26 mouse cellular contexts compared by ENCODE assay signal in genomic region chr17:85025151-85025550, GRCm38 (mm10). TPM values are rescaled to one million over a fixed set of nuclear protein-coding genes. Genes with fewer than 3 reads are reported as not detected.
DNase-seq lines count a peak whose midpoint lies in the region; ATAC-seq and TF ChIP-seq lines count a peak whose summit lies in the region.
"Had no signal": no experiment of that assay in that cellular context is flagged by ENCODE, and none has a peak within 500 bp of the region (broad histone marks: within the 10 kb centered on the region; RNA-seq: fewer than 3 reads in every experiment).

No protein-coding gene starts in this region.

- TF ChIP-seq POLR2A in liver, adult 2 months (IDR thresholded peaks at IDR 0.05; ENCODE audit: extremely low read depth, insufficient read depth, low read length) = no peak

- H3K36me3 ChIP-seq in intestine, embryonic 14.5 days (ENCODE audit: control insufficient read depth, insufficient read depth, low read length) = no peaks in the 10 kb centered on the region
- no peaks in the 10 kb centered on the region for H3K36me3 ChIP-seq in intestine, embryonic 15.5 days
- H3K36me3 ChIP-seq in liver, adult 2 months (ENCODE audit: control insufficient read depth, insufficient read depth, low read length) = no peaks in the 10 kb centered on the region
- H3K36me3 ChIP-seq in midbrain, embryonic 11.5 days (ENCODE audit: control insufficient read depth, insufficient read depth, low read length) = no peaks in the 10 kb centered on the region
- H3K36me3 ChIP-seq in midbrain, postnatal 0 days (ENCODE audit: insufficient read depth, low read length) = no peaks in the 10 kb centered on the region
- H3K36me3 ChIP-seq: embryonic facial prominence, embryonic 12.5 days; hindbrain, embryonic 15.5 days; kidney, embryonic 15.5 days; liver, embryonic 13.5 days; midbrain, embryonic 12.5 days had no signal

- H3K27me3 ChIP-seq in intestine, embryonic 14.5 days (replicated peaks; ENCODE audit: control insufficient read depth, insufficient read depth, low read length) = no peaks in the 10 kb centered on the region
- H3K27me3 ChIP-seq in intestine, embryonic 15.5 days (replicated peaks) = no peaks in the 10 kb centered on the region
- H3K27me3 ChIP-seq in liver, adult 2 months (ENCODE audit: control insufficient read depth, insufficient read depth, low read length) = no peaks in the 10 kb centered on the region
- no peaks in the 10 kb centered on the region for H3K27me3 ChIP-seq in midbrain, embryonic 11.5 days (ENCODE audit: control insufficient read depth, insufficient read depth, low read length)
- no peaks in the 10 kb centered on the region for H3K27me3 ChIP-seq in midbrain, postnatal 0 days (ENCODE audit: insufficient read depth, low read length)
- H3K27me3 ChIP-seq: embryonic facial prominence, embryonic 12.5 days; heart, embryonic 13.5 days; hindbrain, embryonic 15.5 days; kidney, embryonic 15.5 days; liver, embryonic 13.5 days; midbrain, embryonic 12.5 days; Patski had no signal

- no peaks in the 10 kb centered on the region for H3K79me2 ChIP-seq in liver, adult 2 months (ENCODE audit: control insufficient read depth, insufficient read depth, low read length)

- H3K4me3 ChIP-seq in intestine, embryonic 14.5 days (ENCODE audit: low read depth, low read length) = no peak overlapping the region
- H3K4me3 ChIP-seq in intestine, embryonic 15.5 days (replicated peaks) = no peak overlapping the region
- no peak overlapping the region for H3K4me3 ChIP-seq in liver, adult 2 months (ENCODE audit: insufficient read depth, low read depth, low read length)
- H3K4me3 ChIP-seq in midbrain, embryonic 11.5 days (ENCODE audit: low read depth, low read length) = no peak overlapping the region
- H3K4me3 ChIP-seq in midbrain, postnatal 0 days (ENCODE audit: low read depth, low read length) = no peak overlapping the region
- H3K4me3 ChIP-seq: embryonic facial prominence, embryonic 12.5 days; heart, adult 2 months; heart, embryonic 13.5 days; hindbrain, embryonic 10.5 days; hindbrain, embryonic 15.5 days; kidney, embryonic 15.5 days; liver, embryonic 13.5 days; midbrain, embryonic 12.5 days had no signal

- no peak overlapping the region for H3K4me2 ChIP-seq in intestine, embryonic 14.5 days (ENCODE audit: low read length)
- H3K4me2 ChIP-seq in intestine, embryonic 15.5 days (replicated peaks) = no peak overlapping the region
- H3K4me2 ChIP-seq in midbrain, embryonic 11.5 days = no peak overlapping the region
- H3K4me2 ChIP-seq in midbrain, postnatal 0 days (ENCODE audit: low read depth, low read length, poor library complexity, severe bottlenecking) = no peak overlapping the region
- H3K4me2 ChIP-seq: embryonic facial prominence, embryonic 12.5 days; heart, embryonic 13.5 days; hindbrain, embryonic 15.5 days; kidney, embryonic 15.5 days; liver, embryonic 13.5 days; midbrain, embryonic 12.5 days had no signal

- no peaks in the 10 kb centered on the region for H3K4me1 ChIP-seq in intestine, embryonic 14.5 days (replicated peaks; ENCODE audit: control insufficient read depth, insufficient read depth, low read length)
- no peaks in the 10 kb centered on the region for H3K4me1 ChIP-seq in intestine, embryonic 15.5 days (replicated peaks)
- peaks cover 20% of the 10 kb centered on the region for H3K4me1 ChIP-seq in liver, adult 2 months (ENCODE audit: control insufficient read depth, insufficient read depth, low read length)
- no peaks in the 10 kb centered on the region for H3K4me1 ChIP-seq in midbrain, embryonic 11.5 days (ENCODE audit: control insufficient read depth, insufficient read depth, low read length)
- no peaks in the 10 kb centered on the region for H3K4me1 ChIP-seq in midbrain, postnatal 0 days (ENCODE audit: insufficient read depth, low read length)
- H3K4me1 ChIP-seq: hindbrain, embryonic 10.5 days; hindbrain, embryonic 15.5 days had no signal

- no peak for ATAC-seq in intestine, embryonic 14.5 days (replicated peaks; ENCODE audit: low FRiP score, low TSS enrichment, low read depth)
- no peak for ATAC-seq in intestine, embryonic 15.5 days
- ATAC-seq in midbrain, embryonic 11.5 days (ENCODE audit: low FRiP score) = no peak
- ATAC-seq in midbrain, postnatal 0 days (ENCODE audit: low FRiP score) = no peak
- ATAC-seq: forebrain, embryonic 14.5 days; inflammation-experienced regulatory T-cells, adult 6 months; Patski had no signal

- WGBS in intestine, embryonic 14.5 days = 91% methylated on average over 6 of the region's 6 CpGs
- 86% methylated on average over 6 of the region's 6 CpGs for WGBS in intestine, embryonic 15.5 days
- WGBS in liver, adult 2 months = 28% methylated on average over 6 of the region's 6 CpGs
- 89% methylated on average over 6 of the region's 6 CpGs for WGBS in midbrain, embryonic 11.5 days
- 99% methylated on average over 6 of the region's 6 CpGs for WGBS in midbrain, postnatal 0 days

- H3K9ac ChIP-seq in intestine, embryonic 14.5 days (ENCODE audit: low read length) = no peak overlapping the region
- H3K9ac ChIP-seq in intestine, embryonic 15.5 days = no peak overlapping the region
- no peak overlapping the region for H3K9ac ChIP-seq in liver, adult 2 months (ENCODE audit: low read depth, low read length)
- no peak overlapping the region for H3K9ac ChIP-seq in midbrain, embryonic 11.5 days (ENCODE audit: low read length)
- H3K9ac ChIP-seq in midbrain, postnatal 0 days (replicated peaks; ENCODE audit: low read length, poor library complexity, severe bottlenecking) = no peak overlapping the region
- H3K9ac ChIP-seq: embryonic facial prominence, embryonic 12.5 days; heart, embryonic 13.5 days; hindbrain, embryonic 15.5 days; kidney, embryonic 15.5 days; liver, embryonic 13.5 days; midbrain, embryonic 12.5 days had no signal

- H3K27ac ChIP-seq in intestine, embryonic 14.5 days (ENCODE audit: low read depth) = no peak overlapping the region
- no peak overlapping the region for H3K27ac ChIP-seq in intestine, embryonic 15.5 days
- H3K27ac ChIP-seq in liver, adult 2 months (replicated peaks; ENCODE audit: insufficient read depth, low read depth, low read length) = peak overlapping the region; percentile 66
- no peak overlapping the region for H3K27ac ChIP-seq in midbrain, embryonic 11.5 days (ENCODE audit: low read depth, low read length)
- no peak overlapping the region for H3K27ac ChIP-seq in midbrain, postnatal 0 days (ENCODE audit: low read depth, low read length)
- H3K27ac ChIP-seq: embryonic facial prominence, embryonic 12.5 days; heart, adult 2 months; heart, embryonic 13.5 days; hindbrain, embryonic 10.5 days; hindbrain, embryonic 15.5 days; liver, embryonic 13.5 days; midbrain, embryonic 12.5 days had no signal

- H3K9me3 ChIP-seq in intestine, embryonic 14.5 days (ENCODE audit: control insufficient read depth, low read length) = no peaks in the 10 kb centered on the region
- H3K9me3 ChIP-seq in intestine, embryonic 15.5 days = no peaks in the 10 kb centered on the region
- no peaks in the 10 kb centered on the region for H3K9me3 ChIP-seq in midbrain, embryonic 11.5 days (ENCODE audit: control insufficient read depth, low read length)
- no peaks in the 10 kb centered on the region for H3K9me3 ChIP-seq in midbrain, postnatal 0 days (ENCODE audit: low read length)
- H3K9me3 ChIP-seq: embryonic facial prominence, embryonic 12.5 days; heart, embryonic 13.5 days; hindbrain, embryonic 10.5 days; hindbrain, embryonic 15.5 days; kidney, embryonic 15.5 days; liver, embryonic 13.5 days; midbrain, embryonic 12.5 days had no signal

- peak; percentile 36 for DNase-seq in intestine, embryonic 14.5 days (ENCODE audit: low spot score)
- peak; percentile 84 for DNase-seq in liver, adult 2 months (ENCODE audit: extremely low read depth, low read depth, low spot score)
- DNase-seq in liver = no peak
- DNase-seq in midbrain, embryonic 11.5 days (ENCODE audit: low spot score, missing footprints) = peak; percentile 72
- no peak for DNase-seq in midbrain, postnatal 0 days (ENCODE audit: low spot score)
- DNase-seq in cerebellum, adult 8-10 months = no peak
- DNase-seq: adrenal gland, postnatal 14 days; cerebellum, adult 11 months; cerebellum, adult 9-11 months; embryo, embryonic 11 days; gastrocnemius, postnatal 14 days; heart, adult 2 months; heart, postnatal 10 days; liver, embryonic 13.5 days had no signal

- no peak for TF ChIP-seq CTCF in liver, adult 2 months (IDR thresholded peaks at IDR 0.05; ENCODE audit: low read depth, low read length)
- TF ChIP-seq CTCF in midbrain, postnatal 0 days (IDR thresholded peaks at IDR 0.05) = no peak

RNA-seq across cellular contexts. Expression of gene Slc3a1, which starts 3.0 kb away (rescaled TPM):
- polyA plus RNA-seq in intestine, embryonic 14.5 days (2014; fragmentation: Nextera tagmentation; extraction: Ambion mirVana) = 1.6 and 2.2 TPM in 2 replicates
- polyA plus RNA-seq in intestine, embryonic 15.5 days (2015; fragmentation: Nextera tagmentation; extraction: Ambion mirVana) = 25.5 and 36.8 TPM in 2 replicates
- 50.2 and 111 TPM in 2 replicates for total RNA-seq in liver, adult 2 months (2014; rRNA removed)
- 16.3 and 20.0 TPM in 2 replicates for polyA plus RNA-seq in liver, adult 2 months (2012; rRNA removed)
- polyA plus RNA-seq in midbrain, embryonic 11.5 days (2014; fragmentation: Nextera tagmentation; extraction: Ambion mirVana) = 0.17 and 0.34 TPM in 2 replicates
- total RNA-seq in midbrain, postnatal 0 days (2014; rRNA removed) = 0.27 and 0.76 TPM in 2 replicates
- 0.14 and 0.16 TPM in 2 replicates for polyA plus RNA-seq in midbrain, postnatal 0 days (2015; fragmentation: Nextera tagmentation; extraction: Ambion mirVana)
- total RNA-seq: gastrocnemius, postnatal 14 days; layer of hippocampus, postnatal 10 days had no signal
- polyA plus RNA-seq: lung, embryonic 16.5 days had no signal

Comparison
In these comparisons a context has a peak if more than half of its experiments do, and no peak if none do; other contexts are left out.
1. DNase-seq: peak in intestine, embryonic 14.5 days (single experiment), liver, adult 2 months (single experiment) and midbrain, embryonic 11.5 days (single experiment); none in liver (single experiment), midbrain, postnatal 0 days (single experiment) and cerebellum, adult 8-10 months (single experiment).